Mouse (Mus musculus) liver, embryonic 14.5 days (tissue): Measurements from ENCODE around the gene Dlx1.

Experiments
- CTCF ChIP-seq: IDR thresholded peaks from 2 replicates; pipeline ENCODE4 v1.5.1; 2016; ENCODE audit warnings: antibody characterized with exemption, low read depth, control low read depth
- EP300 ChIP-seq: IDR thresholded peaks from 2 replicates; pipeline ENCODE4 v1.6.1; 2016; ENCODE audit warnings: antibody characterized with exemption, low read depth

GRCm38 (mm10) chr2:71577059-71577458, 49.1 kb downstream of the Dlx1 start:
- TF ChIP-seq CTCF, result no peak
- no peak for TF ChIP-seq EP300
